Mouse (Mus musculus): Measurements from ENCODE around the gene Mapre3. TPM values are rescaled to one million over a fixed set of nuclear protein-coding genes. Genes with fewer than 3 reads are reported as not detected.

The Mapre3 gene
- polyA plus RNA-seq, 1 experiment, result 58.7 TPM

- peak in 1 of 3 experiments; percentile 35 for TF ChIP-seq MYOG (IDR thresholded peaks at IDR 0.05; ENCODE audit: control insufficient read depth in 1 of 3, insufficient read depth in 1 of 3, insufficient read length in 2 of 3, low read depth in 2 of 3)
- TF ChIP-seq POLR2A (IDR thresholded peaks at IDR 0.05; ENCODE audit: insufficient read length, low read depth), result peak; percentile 12
- no peak for TF ChIP-seq CEBPB (IDR thresholded peaks at IDR 0.05; ENCODE audit: insufficient read depth, poor library complexity, severe bottlenecking)
- peak overlapping the region; percentile 87 for H3K4me2 ChIP-seq (ENCODE audit: low read depth)
- H3K36me3 ChIP-seq (ENCODE audit: control insufficient read depth, insufficient read depth), result no peaks in the 10 kb centered on the region
- H3K79me2 ChIP-seq (ENCODE audit: control insufficient read depth, insufficient read depth), result peaks cover 22% of the 10 kb centered on the region
- peak overlapping the region; percentile 46 for H3ac ChIP-seq (ENCODE audit: control insufficient read depth, insufficient read length)
- peak overlapping the region; percentile 91 for H3K4me3 ChIP-seq
- no peaks in the 10 kb centered on the region for H3K27me3 ChIP-seq (ENCODE audit: control insufficient read depth, insufficient read depth, insufficient read length)
These were observed 94.2 kb downstream of the Mapre3 start for GRCm38 (mm10) chr5:30908426-30909299.

- no peak overlapping the region for H3K4me3 ChIP-seq
These were observed 94.8 kb downstream of the Mapre3 start for GRCm38 (mm10) chr5:30909300-30909659.

GRCm38 (mm10) chr5:30909863-30910262 is 95.4 kb downstream of the Mapre3 start:
- H3K36me3 ChIP-seq (ENCODE audit: control insufficient read depth, insufficient read depth), result no peaks in the 10 kb centered on the region

More at GRCm38 (mm10) chr5:30909300-30909659, 94.8 kb downstream of the Mapre3 start:
- H3K27me3 ChIP-seq (ENCODE audit: control insufficient read depth, insufficient read depth, insufficient read length), result no peaks in the 10 kb centered on the region
- H3K4me2 ChIP-seq (ENCODE audit: low read depth), result no peak overlapping the region
- H3K79me2 ChIP-seq (ENCODE audit: control insufficient read depth, insufficient read depth), result peaks cover 22% of the 10 kb centered on the region
- H3K36me3 ChIP-seq (ENCODE audit: control insufficient read depth, insufficient read depth), result no peaks in the 10 kb centered on the region
- H3ac ChIP-seq (ENCODE audit: control insufficient read depth, insufficient read length), result no peak overlapping the region
- TF ChIP-seq POLR2A (IDR thresholded peaks at IDR 0.05; ENCODE audit: insufficient read length, low read depth) (no peak), USF1 (IDR thresholded peaks at IDR 0.05; ENCODE audit: low read depth) (no peak), MYOD1 (IDR thresholded peaks at IDR 0.05; ENCODE audit: control insufficient read depth in 1 of 3, insufficient read length in 2 of 3, low read depth in 2 of 3) (no peak), REST (IDR thresholded peaks at IDR 0.05; ENCODE audit: insufficient read depth, insufficient read length) (no peak), CEBPB (IDR thresholded peaks at IDR 0.05; ENCODE audit: insufficient read depth, poor library complexity, severe bottlenecking) (no peak), TCF3 (IDR thresholded peaks at IDR 0.05; ENCODE audit: insufficient read length, low read depth) (no peak), SRF (IDR thresholded peaks at IDR 0.05; ENCODE audit: control insufficient read depth, insufficient read length, low read depth) (no peak), MYOG (IDR thresholded peaks at IDR 0.05; ENCODE audit: control insufficient read depth in 1 of 3, insufficient read depth in 1 of 3, insufficient read length in 2 of 3, low read depth in 2 of 3) (no peak), E2F4 (IDR thresholded peaks at IDR 0.05; ENCODE audit: insufficient read depth) (no peak), TCF12 (IDR thresholded peaks at IDR 0.05; ENCODE audit: insufficient read depth, poor library complexity, severe bottlenecking) (no peak), MAX (IDR thresholded peaks at IDR 0.05; ENCODE audit: low read depth) (no peak), POLR2AphosphoS2 (IDR thresholded peaks at IDR 0.05; ENCODE audit: insufficient read length, low read depth) (no peak)

GRCm38 (mm10) chr5:30910481-30910880 is 96.0 kb downstream of the Mapre3 start:
- Histone ChIP-seq H3K36me3 (ENCODE audit: control insufficient read depth, insufficient read depth) (no peaks in the 10 kb centered on the region), H3ac (ENCODE audit: control insufficient read depth, insufficient read length) (no peak overlapping the region), H3K4me3 (no peak overlapping the region), H3K4me2 (ENCODE audit: low read depth) (no peak overlapping the region), H3K79me2 (ENCODE audit: control insufficient read depth, insufficient read depth) (peaks cover 18% of the 10 kb centered on the region), H3K27me3 (ENCODE audit: control insufficient read depth, insufficient read depth, insufficient read length) (no peaks in the 10 kb centered on the region)
- TF ChIP-seq TCF3 (IDR thresholded peaks at IDR 0.05; ENCODE audit: insufficient read length, low read depth), result no peak
- 0 out of 2 replicates have a peak, but pooled peaks have one; percentile 38 for TF ChIP-seq CEBPB (IDR thresholded peaks at IDR 0.05; ENCODE audit: insufficient read depth, poor library complexity, severe bottlenecking)

More at GRCm38 (mm10) chr5:30909863-30910262, 95.4 kb downstream of the Mapre3 start:
- Histone ChIP-seq H3K4me2 (ENCODE audit: low read depth) (no peak overlapping the region), H3K27me3 (ENCODE audit: control insufficient read depth, insufficient read depth, insufficient read length) (no peaks in the 10 kb centered on the region), H3ac (ENCODE audit: control insufficient read depth, insufficient read length) (no peak overlapping the region), H3K79me2 (ENCODE audit: control insufficient read depth, insufficient read depth) (peaks cover 22% of the 10 kb centered on the region), H3K4me3 (no peak overlapping the region)
- TF ChIP-seq POLR2AphosphoS2 (IDR thresholded peaks at IDR 0.05; ENCODE audit: insufficient read length, low read depth) (no peak), MYOG (IDR thresholded peaks at IDR 0.05; ENCODE audit: control insufficient read depth in 1 of 3, insufficient read depth in 1 of 3, insufficient read length in 2 of 3, low read depth in 2 of 3) (no peak), E2F4 (IDR thresholded peaks at IDR 0.05; ENCODE audit: insufficient read depth) (no peak), CEBPB (IDR thresholded peaks at IDR 0.05; ENCODE audit: insufficient read depth, poor library complexity, severe bottlenecking) (no peak), TCF12 (IDR thresholded peaks at IDR 0.05; ENCODE audit: insufficient read depth, poor library complexity, severe bottlenecking) (no peak), MAX (IDR thresholded peaks at IDR 0.05; ENCODE audit: low read depth) (no peak), SRF (IDR thresholded peaks at IDR 0.05; ENCODE audit: control insufficient read depth, insufficient read length, low read depth) (no peak)

- peak overlapping the region; percentile 42 for H3K4me2 ChIP-seq (ENCODE audit: low read depth)
- TF ChIP-seq REST (IDR thresholded peaks at IDR 0.05; ENCODE audit: insufficient read depth, insufficient read length) (no peak), MYOD1 (IDR thresholded peaks at IDR 0.05; ENCODE audit: control insufficient read depth in 1 of 3, insufficient read length in 2 of 3, low read depth in 2 of 3) (peak in 1 of 3 experiments; percentile 5)
These were observed 97.7 kb downstream of the Mapre3 start for GRCm38 (mm10) chr5:30912156-30912555.

More at GRCm38 (mm10) chr5:30912156-30912555, 97.7 kb downstream of the Mapre3 start:
- Histone ChIP-seq H3ac (ENCODE audit: control insufficient read depth, insufficient read length) (no peak overlapping the region), H3K79me2 (ENCODE audit: control insufficient read depth, insufficient read depth) (peaks cover 2% of the 10 kb centered on the region), H3K4me3 (no peak overlapping the region), H3K36me3 (ENCODE audit: control insufficient read depth, insufficient read depth) (no peaks in the 10 kb centered on the region), H3K27me3 (ENCODE audit: control insufficient read depth, insufficient read depth, insufficient read length) (no peaks in the 10 kb centered on the region)

Measured in myocyte (in vitro differentiated cells).